In the genomic region with DNA sequence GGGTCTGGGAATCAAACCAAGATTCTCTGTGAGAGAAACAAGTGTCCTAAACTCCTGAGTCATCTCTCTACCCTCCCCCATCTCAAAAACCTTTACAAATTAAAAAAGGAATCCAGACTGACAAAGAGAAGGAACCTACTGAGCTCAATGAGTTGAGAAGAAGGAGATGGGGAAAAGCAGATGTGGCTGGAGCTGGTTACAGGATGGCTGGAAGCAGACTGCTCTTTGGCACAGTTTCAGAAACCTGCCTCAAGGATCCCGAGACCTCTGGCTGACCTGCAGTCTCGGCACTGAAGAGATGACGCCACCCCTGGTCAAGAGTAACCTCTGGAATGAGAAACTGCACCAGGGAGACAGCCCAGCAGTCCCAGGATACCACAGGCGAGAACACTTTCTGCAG, we compare ENCODE assay signal across 11 mouse cellular contexts.
A peak's percentile ranks its signal among the peaks of the same experiment; 100 is the strongest.
DNase-seq lines count a peak whose midpoint lies in the region; ATAC-seq and TF ChIP-seq lines count a peak whose summit lies in the region.
"Had no signal": no experiment of that assay in that cellular context is flagged by ENCODE, and none has a peak within 500 bp of the region (broad histone marks: within the 10 kb centered on the region; RNA-seq: fewer than 3 reads in every experiment).

No protein-coding gene starts in this region.

- no peak overlapping the region for H3K9ac ChIP-seq in kidney, embryonic 14.5 days (ENCODE audit: low read depth, low read length)
- no peak overlapping the region for H3K9ac ChIP-seq in midbrain, embryonic 16.5 days (ENCODE audit: low read depth, low read length)
- H3K9ac ChIP-seq in forebrain, embryonic 15.5 days (replicated peaks), result no peak overlapping the region
- H3K9ac ChIP-seq: embryonic facial prominence, embryonic 12.5 days had no signal

- no peak overlapping the region for H3K4me2 ChIP-seq in kidney, embryonic 14.5 days (replicated peaks; ENCODE audit: low read depth, low read length)
- no peak overlapping the region for H3K4me2 ChIP-seq in midbrain, embryonic 16.5 days (ENCODE audit: low read length)
- no peak overlapping the region for H3K4me2 ChIP-seq in forebrain, embryonic 15.5 days (replicated peaks)
- H3K4me2 ChIP-seq: embryonic facial prominence, embryonic 12.5 days had no signal

- H3K36me3 ChIP-seq in kidney, adult 2 months (ENCODE audit: control insufficient read depth, insufficient read depth, low read length), result no peaks in the 10 kb centered on the region
- no peaks in the 10 kb centered on the region for H3K36me3 ChIP-seq in kidney, embryonic 14.5 days (ENCODE audit: control insufficient read depth, insufficient read depth, low read length)
- H3K36me3 ChIP-seq in midbrain, embryonic 16.5 days (ENCODE audit: control insufficient read depth, insufficient read depth, low read length), result no peaks in the 10 kb centered on the region
- no peaks in the 10 kb centered on the region for H3K36me3 ChIP-seq in forebrain, embryonic 15.5 days
- H3K36me3 ChIP-seq: embryonic facial prominence, embryonic 12.5 days had no signal

- H3K4me3 ChIP-seq in kidney, adult 2 months (ENCODE audit: insufficient read depth, low read depth, low read length), result no peak overlapping the region
- no peak overlapping the region for H3K4me3 ChIP-seq in kidney, embryonic 14.5 days (ENCODE audit: low read length)
- H3K4me3 ChIP-seq in midbrain, embryonic 16.5 days (ENCODE audit: low read depth, low read length), result no peak overlapping the region
- H3K4me3 ChIP-seq in forebrain, embryonic 15.5 days, result no peak overlapping the region
- H3K4me3 ChIP-seq: embryonic facial prominence, embryonic 12.5 days; layer of hippocampus, adult 2 months had no signal

- no peak overlapping the region for H3K27ac ChIP-seq in kidney, adult 2 months (ENCODE audit: insufficient read depth, low read depth, low read length)
- H3K27ac ChIP-seq in kidney, embryonic 14.5 days (ENCODE audit: low read depth, low read length), result no peak overlapping the region
- no peak overlapping the region for H3K27ac ChIP-seq in midbrain, embryonic 16.5 days (ENCODE audit: low read length)
- H3K27ac ChIP-seq in forebrain, embryonic 15.5 days (replicated peaks), result no peak overlapping the region
- H3K27ac ChIP-seq: embryonic facial prominence, embryonic 12.5 days; layer of hippocampus, adult 2 months; macrophage had no signal

- 40% methylated on average over 4 of the region's 4 CpGs for WGBS in kidney, adult 2 months
- WGBS in kidney, embryonic 14.5 days, result 43% methylated on average over 4 of the region's 4 CpGs
- WGBS in midbrain, embryonic 16.5 days, result 57% methylated on average over 4 of the region's 4 CpGs
- 57% methylated on average over 4 of the region's 4 CpGs for WGBS in forebrain, embryonic 15.5 days

- no peak for ATAC-seq in kidney, embryonic 14.5 days (ENCODE audit: low FRiP score, low TSS enrichment)
- no peak for ATAC-seq in midbrain, embryonic 16.5 days
- no peak for ATAC-seq in forebrain, embryonic 15.5 days (replicated peaks)

- H3K9me3 ChIP-seq in kidney, embryonic 14.5 days (ENCODE audit: control insufficient read depth, low read length), result no peaks in the 10 kb centered on the region
- H3K9me3 ChIP-seq in midbrain, embryonic 16.5 days (replicated peaks; ENCODE audit: control insufficient read depth, low read length, poor library complexity, severe bottlenecking), result no peaks in the 10 kb centered on the region
- H3K9me3 ChIP-seq in forebrain, embryonic 15.5 days, result no peaks in the 10 kb centered on the region
- H3K9me3 ChIP-seq: embryonic facial prominence, embryonic 12.5 days had no signal

- no peak for TF ChIP-seq CTCF in kidney, adult 2 months (conservative IDR thresholded peaks at IDR 0.05; ENCODE audit: insufficient read depth, insufficient read length, low read depth, low read length)

- intact Hi-C loops in heart, postnatal 14 days (cut with DNase I), result no loop called here

- TF ChIP-seq POLR2A in kidney, adult 2 months (IDR thresholded peaks at IDR 0.05; ENCODE audit: low read depth, low read length), result no peak

- H3K4me1 ChIP-seq in kidney, adult 2 months (ENCODE audit: control insufficient read depth, insufficient read depth, low read length), result no peaks in the 10 kb centered on the region
- H3K4me1 ChIP-seq in kidney, embryonic 14.5 days (ENCODE audit: control insufficient read depth, insufficient read depth, low read length), result no peaks in the 10 kb centered on the region
- 0 out of 2 replicates have a peak, but pooled peaks cover 2% of the 10 kb centered on the region for H3K4me1 ChIP-seq in midbrain, embryonic 16.5 days (ENCODE audit: control insufficient read depth, insufficient read depth, low read length)
- H3K4me1 ChIP-seq in forebrain, embryonic 15.5 days, result no peaks in the 10 kb centered on the region

- no peaks in the 10 kb centered on the region for H3K27me3 ChIP-seq in kidney, adult 2 months (replicated peaks; ENCODE audit: control insufficient read depth, insufficient read depth, low read length)
- H3K27me3 ChIP-seq in kidney, embryonic 14.5 days (ENCODE audit: control insufficient read depth, insufficient read depth, low read length), result no peaks in the 10 kb centered on the region
- H3K27me3 ChIP-seq in midbrain, embryonic 16.5 days (ENCODE audit: control insufficient read depth, insufficient read depth, low read depth, low read length), result no peaks in the 10 kb centered on the region
- no peaks in the 10 kb centered on the region for H3K27me3 ChIP-seq in forebrain, embryonic 15.5 days

- DNase-seq in kidney, adult 2 months, result peak; percentile 41
- peak; percentile 85 for DNase-seq in adrenal gland, postnatal 14 days
- peak; percentile 40 to 65 for DNase-seq in heart, postnatal 14 days
- DNase-seq in lung, postnatal 4 days, result peak; percentile 50 to 60
- no peak for DNase-seq in right cerebral cortex, postnatal 36 days (ENCODE audit: low spot score in 2 of 2)

Comparison
In these comparisons a context has a peak if more than half of its experiments do, and no peak if none do; other contexts are left out.
1. DNase-seq: peak in kidney, adult 2 months (single experiment), adrenal gland, postnatal 14 days (single experiment), heart, postnatal 14 days (2 of 2) and lung, postnatal 4 days (2 of 2); none in right cerebral cortex, postnatal 36 days (0 of 2).